Mouse (Mus musculus) hindbrain, embryonic 11.5 days (tissue): ENCODE measurements around the gene Malsu1. TPM values are rescaled to one million over a fixed set of nuclear protein-coding genes. Genes with fewer than 3 reads are reported as not detected.

Experiments
- ATAC-seq: fragments of 200-750 bp; cut with Nextera tagmentation; 2 replicates; pipeline ENCODE4 v1.8.0; 2017; ENCODE audit warnings: mild to moderate bottlenecking, moderate TSS enrichment, moderate library complexity; ENCODE audit not compliant: low FRiP score
- DNase-seq: peaks from one replicate; pipeline ENCODE4 v3.0.0-alpha.2; 2015; ENCODE audit warnings: low spot score
- H3K27ac ChIP-seq: fragments of 300-500 bp; sonication (generic); 2 replicates; pipeline ENCODE4 v1.5.1; 2014; ENCODE audit warnings: mild to moderate bottlenecking, low read depth, low read length
- H3K27me3 ChIP-seq: fragments of 300-500 bp; sonication (generic); 2 replicates; pipeline ENCODE4 v1.6.1; 2014; ENCODE audit warnings: mild to moderate bottlenecking, low read length, moderate library complexity, mixed read lengths; ENCODE audit not compliant: control insufficient read depth, insufficient read depth
- H3K36me3 ChIP-seq: fragments of 300-500 bp; sonication (generic); 2 replicates; pipeline ENCODE4 v1.6.1; 2014; ENCODE audit warnings: mild to moderate bottlenecking, low read length, moderate library complexity, mixed read lengths; ENCODE audit not compliant: control insufficient read depth, insufficient read depth
- H3K4me1 ChIP-seq: fragments of 300-500 bp; sonication (generic); replicated peaks from 2 replicates; pipeline ENCODE4 v1.6.1; 2014; ENCODE audit warnings: low read length, mixed read lengths; ENCODE audit not compliant: control insufficient read depth, insufficient read depth
- H3K4me2 ChIP-seq: fragments of 300-500 bp; sonication (generic); replicated peaks from 2 replicates; pipeline ENCODE4 v1.6.1; 2014; ENCODE audit warnings: mild to moderate bottlenecking, low read depth, low read length
- H3K4me3 ChIP-seq: fragments of 300-500 bp; sonication (generic); 2 replicates; pipeline ENCODE4 v1.5.1; 2014; ENCODE audit warnings: low read depth, low read length
- H3K9ac ChIP-seq: fragments of 300-500 bp; sonication (generic); 2 replicates; pipeline ENCODE4 v1.6.1; 2014; ENCODE audit warnings: low read depth, low read length
- H3K9me3 ChIP-seq: fragments of 300-500 bp; sonication (generic); 2 replicates; pipeline ENCODE4 v1.6.1; 2016; ENCODE audit warnings: low read length; ENCODE audit not compliant: control insufficient read depth
- WGBS: fragments of 180-500 bp; shearing (Covaris S2); extraction: QIAGEN DNeasy Blood & Tissue Kit; methylation state at CpG from one replicate; pipeline ENCODE4 v1.1.7; 2014; 5-methylcytosine and 5-hydroxymethylcytosine counted together
- polyA plus RNA-seq: library from polyadenylated mRNA; unstranded; fragments of >200 nt; fragmentation: Nextera tagmentation; extraction: Ambion mirVana; gene quantifications from 2 replicates; pipeline ENCODE4 v1.2.1, GENCODE M21; 2014

Malsu1 gene
- polyA plus RNA-seq, 1 experiment from 2014 or later: 57.9 TPM

GRCm38 (mm10) chr6:49037268-49037662 is 36.3 kb upstream of the Malsu1 start:
- no peak overlapping the region for H3K27ac ChIP-seq
- no peaks in the 10 kb centered on the region; the same call in 1 of the 2 replicates for H3K27me3 ChIP-seq

GRCm38 (mm10) chr6:49039470-49040180 is 34.0 kb upstream of the Malsu1 start:
- Histone ChIP-seq H3K4me3 (peak overlapping the region; percentile 19), H3K9me3 (no peaks in the 10 kb centered on the region), H3K27ac (no peak overlapping the region), H3K27me3 (no peaks in the 10 kb centered on the region; the same call in 1 of the 2 replicates), H3K36me3 (no peaks in the 10 kb centered on the region), H3K4me2 (peak overlapping the region; percentile 32; the same call in 1 of the 2 replicates), H3K9ac (peak overlapping the region; percentile 31; the same call in 1 of the 2 replicates), H3K4me1 (no peaks in the 10 kb centered on the region)
- DNase-seq (peak; percentile 80), ATAC-seq (no peak)
- WGBS: 14% methylated on average over 18 of the region's 18 CpGs

More at GRCm38 (mm10) chr6:49037268-49037662, 36.3 kb upstream of the Malsu1 start:
- ATAC-seq: no peak
- Histone ChIP-seq H3K9ac (no peak overlapping the region), H3K4me1 (no peaks in the 10 kb centered on the region), H3K4me2 (no peak overlapping the region), H3K4me3 (no peak overlapping the region), H3K9me3 (no peaks in the 10 kb centered on the region), H3K36me3 (no peaks in the 10 kb centered on the region)
- no peak for DNase-seq
- WGBS: 68% methylated on average over 12 of the region's 12 CpGs

- Histone ChIP-seq H3K36me3 (no peaks in the 10 kb centered on the region), H3K4me1 (no peaks in the 10 kb centered on the region), H3K9me3 (no peaks in the 10 kb centered on the region), H3K27ac (no peak overlapping the region), H3K27me3 (no peaks in the 10 kb centered on the region), H3K4me3 (no peak overlapping the region), H3K4me2 (no peak overlapping the region), H3K9ac (no peak overlapping the region)
- 65% methylated on average over 6 of the region's 6 CpGs for WGBS
- ATAC-seq (no peak), DNase-seq (no peak)
Measured at GRCm38 (mm10) chr6:49046502-49046901, 27.1 kb upstream of the Malsu1 start.

- DNase-seq: no peak
- ATAC-seq: no peak
- H3K4me1 ChIP-seq: no peaks in the 10 kb centered on the region
- no peak overlapping the region for H3K4me2 ChIP-seq
- H3K27ac ChIP-seq: no peak overlapping the region
- no peaks in the 10 kb centered on the region for H3K9me3 ChIP-seq
- H3K27me3 ChIP-seq: no peaks in the 10 kb centered on the region
- no peak overlapping the region for H3K4me3 ChIP-seq
- 80% methylated on average over 8 of the region's 8 CpGs for WGBS
- H3K36me3 ChIP-seq: no peaks in the 10 kb centered on the region
- no peak overlapping the region for H3K9ac ChIP-seq
Measured at GRCm38 (mm10) chr6:49046976-49047375, 26.6 kb upstream of the Malsu1 start.

- no peaks in the 10 kb centered on the region for H3K36me3 ChIP-seq
- no peaks in the 10 kb centered on the region for H3K9me3 ChIP-seq
- H3K27ac ChIP-seq: no peak overlapping the region
- H3K9ac ChIP-seq: no peak overlapping the region
- WGBS: 77% methylated on average over 10 of the region's 10 CpGs
- H3K4me1 ChIP-seq: no peaks in the 10 kb centered on the region
- H3K4me3 ChIP-seq: no peak overlapping the region
- no peaks in the 10 kb centered on the region for H3K27me3 ChIP-seq
- ATAC-seq: no peak
- DNase-seq: no peak
- no peak overlapping the region for H3K4me2 ChIP-seq
Measured at GRCm38 (mm10) chr6:49047848-49048247, 25.7 kb upstream of the Malsu1 start.

- WGBS: 90% methylated on average over 10 of the region's 10 CpGs
Measured at GRCm38 (mm10) chr6:49048395-49048794, 25.2 kb upstream of the Malsu1 start.

GRCm38 (mm10) chr6:49050677-49051410 is 22.8 kb upstream of the Malsu1 start:
- Histone ChIP-seq H3K27me3 (no peaks in the 10 kb centered on the region), H3K9ac (no peak overlapping the region), H3K27ac (no peak overlapping the region), H3K9me3 (no peaks in the 10 kb centered on the region), H3K4me3 (no peak overlapping the region), H3K36me3 (no peaks in the 10 kb centered on the region), H3K4me2 (no peak overlapping the region), H3K4me1 (no peaks in the 10 kb centered on the region)
- ATAC-seq (no peak), DNase-seq (no peak)
- 72% methylated on average over 11 of the region's 11 CpGs for WGBS

More at GRCm38 (mm10) chr6:49048395-49048794, 25.2 kb upstream of the Malsu1 start:
- no peaks in the 10 kb centered on the region for H3K9me3 ChIP-seq
- no peak overlapping the region for H3K4me2 ChIP-seq
- no peak overlapping the region for H3K4me3 ChIP-seq
- H3K36me3 ChIP-seq: no peaks in the 10 kb centered on the region
- H3K9ac ChIP-seq: no peak overlapping the region
- ATAC-seq (no peak), DNase-seq (no peak)
- H3K4me1 ChIP-seq: no peaks in the 10 kb centered on the region
- no peaks in the 10 kb centered on the region for H3K27me3 ChIP-seq
- no peak overlapping the region for H3K27ac ChIP-seq

- DNase-seq (no peak), ATAC-seq (no peak)
- no peaks in the 10 kb centered on the region for H3K4me1 ChIP-seq
- no peaks in the 10 kb centered on the region for H3K36me3 ChIP-seq
- H3K27ac ChIP-seq: no peak overlapping the region
- no peak overlapping the region for H3K4me3 ChIP-seq
- H3K4me2 ChIP-seq: no peak overlapping the region
- no peak overlapping the region for H3K9ac ChIP-seq
- 66% methylated on average over 5 of the region's 5 CpGs for WGBS
- H3K9me3 ChIP-seq: no peaks in the 10 kb centered on the region
- no peaks in the 10 kb centered on the region for H3K27me3 ChIP-seq
Measured at GRCm38 (mm10) chr6:49052191-49052590, 21.4 kb upstream of the Malsu1 start.
